Mouse (Mus musculus) large intestine, adult 2 months (tissue): Measurements from ENCODE around the gene Sult2a1. TPM values are rescaled to one million over a fixed set of nuclear protein-coding genes. Genes with fewer than 3 reads are reported as not detected.
"Not testable (repeated sequence)": the region's sequence is repeated elsewhere in the genome, so short reads cannot be mapped to it uniquely, and the experiment has no call there.

Experiments
- DNase-seq: peaks from one replicate; pipeline ENCODE4 v3.0.0-alpha.2; 2012; ENCODE audit warnings: low read depth, low spot score
- WGBS: fragments of 180-500 bp; shearing (Covaris S2); methylation state at CpG from one replicate; pipeline ENCODE4 v1.1.7; 2018; 5-methylcytosine and 5-hydroxymethylcytosine counted together
- polyA plus RNA-seq: library from polyadenylated mRNA; depleted of rRNA; stranded (reverse); fragments of >200 nt; gene quantifications from 2 replicates; pipeline ENCODE4 v1.2.3, GENCODE M21; 2012; rRNA removed

Sult2a1 gene
- polyA plus RNA-seq = not detected in 2 replicates

GRCm38 (mm10) chr7:13837309-13837708 is at the start of gene Sult2a1:
Gene Sult2a1, minus strand, starts transcription at chr7:13837409.
- DNase-seq = not testable (repeated sequence)
- 76% methylated on average over 1 of the region's 2 CpGs for WGBS

GRCm38 (mm10) chr7:13813913-13814312 is 23.3 kb downstream of the Sult2a1 start:
- WGBS = 88% methylated on average over 1 of the region's 1 CpGs
- no peak for DNase-seq

Other genes with a start within 250 kb of the Sult2a1 start
- gene Sult2a5, start 213.4 kb downstream of the Sult2a1 start, polyA plus RNA-seq = not detected in 2 replicates
- not detected in 2 replicates for gene Sult2a2, start 103.9 kb downstream of the Sult2a1 start, polyA plus RNA-seq
- not detected in 2 replicates for gene Sult2a4, start 152.2 kb upstream of the Sult2a1 start, polyA plus RNA-seq